Mouse (Mus musculus) macrophage (primary cell): ENCODE data around the gene Cpne1. TPM values are rescaled to one million over a fixed set of nuclear protein-coding genes. Genes with fewer than 3 reads are reported as not detected.
A peak's percentile ranks its signal among the peaks of the same experiment; 100 is the strongest.
"Not testable (repeated sequence)": the region's sequence is repeated elsewhere in the genome, so short reads cannot be mapped to it uniquely, and the experiment has no call there.

ENCODE experiments used
- H3K27ac ChIP-seq: fragments of 350-480 bp; formaldehyde crosslinking; 2 replicates; pipeline ENCODE4 v1.9.0; 2021
- H3K36me3 ChIP-seq: fragments of 350-480 bp; formaldehyde crosslinking; 2 replicates; pipeline ENCODE4 v1.9.0; 2021; ENCODE audit errors: inconsistent target
- H3K4me3 ChIP-seq: fragments of 350-480 bp; formaldehyde crosslinking; 2 replicates; pipeline ENCODE4 v1.9.0; 2021; ENCODE audit errors: inconsistent target
- H3K79me2 ChIP-seq: fragments of 350-480 bp; formaldehyde crosslinking; 2 replicates; pipeline ENCODE4 v1.9.0; 2021; ENCODE audit errors: inconsistent target
- WGBS: methylation state at CpG from one replicate; pipeline ENCODE4 v1.1.7; 2026; ENCODE audit warnings: inconsistent platforms; ENCODE audit not compliant: missing documents; 5-methylcytosine and 5-hydroxymethylcytosine counted together
- polyA plus RNA-seq: library from polyadenylated mRNA; stranded (reverse); fragments of 250-400 nt; gene quantifications from 3 replicates; pipeline ENCODE4 v1.2.4, GENCODE M21; 2018; ENCODE audit warnings: inconsistent platforms

Cpne1 gene
- polyA plus RNA-seq, 1 experiment from 2014 or later, result 7.4 TPM

DNA sequence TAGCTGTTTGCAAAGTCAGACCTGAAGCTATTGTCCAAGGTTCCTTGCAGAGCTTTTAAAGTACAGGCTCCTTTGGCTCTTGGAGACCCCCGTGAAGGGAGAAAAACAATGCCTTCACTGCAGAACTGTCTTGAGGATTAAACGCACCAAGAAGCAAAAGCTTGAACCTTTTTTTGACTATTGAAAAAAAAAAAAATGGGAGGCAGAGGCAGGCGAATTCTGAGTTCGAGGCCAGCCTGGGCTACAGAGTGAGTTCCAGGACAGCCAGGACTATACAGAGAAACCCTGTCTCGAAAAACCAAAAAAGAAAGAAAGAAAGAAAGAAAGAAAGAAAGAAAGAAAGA lies 287 bp upstream of the Cpne1 start:
- peak overlapping the region; percentile 73 for H3K4me3 ChIP-seq
- H3K79me2 ChIP-seq, result peaks cover 44% of the 10 kb centered on the region
- not testable (repeated sequence) for H3K36me3 ChIP-seq, H3K27ac ChIP-seq
- WGBS, result 0% methylated on average over 2 of the region's 5 CpGs

DNA sequence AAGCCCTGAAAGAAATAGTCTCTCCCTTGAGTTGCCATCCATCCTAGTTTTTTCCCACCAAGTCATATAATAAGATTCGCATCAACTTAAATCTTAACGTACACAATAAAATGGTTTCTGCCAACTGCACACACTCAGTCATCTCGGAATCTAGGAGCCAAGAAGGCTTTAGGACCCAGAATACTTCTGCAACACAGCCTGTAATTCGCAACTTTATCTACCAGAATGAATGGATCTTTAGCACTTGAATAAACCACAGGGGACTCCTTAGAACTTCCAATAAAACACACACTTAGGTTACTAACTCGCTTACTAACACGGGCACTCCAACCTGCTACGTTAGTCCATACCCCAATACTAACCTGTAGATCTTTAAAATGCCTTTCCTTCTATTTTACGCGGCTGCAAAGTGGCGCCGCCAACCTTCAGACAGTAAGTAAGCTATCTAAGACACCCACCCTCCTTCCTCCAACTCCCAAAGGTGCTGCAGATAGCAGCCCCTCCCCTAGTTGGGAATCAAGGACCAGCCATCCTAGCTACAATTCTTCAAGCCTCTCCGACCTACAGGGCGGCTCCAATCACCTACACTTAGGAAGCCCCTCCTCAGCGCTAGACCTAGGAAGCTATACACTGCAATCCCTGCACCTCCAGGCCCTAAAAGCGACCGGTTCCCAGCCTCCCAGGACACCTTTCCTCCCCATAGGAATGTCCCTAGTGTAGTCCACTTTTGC lies 973 bp downstream of the Cpne1 start:
- WGBS, result 1% methylated on average over 16 of the region's 16 CpGs

GRCm38 (mm10) chr2:156091926-156092325 lies 19.8 kb downstream of the Cpne1 start:
- H3K36me3 ChIP-seq, result peaks cover 28% of the 10 kb centered on the region; the same call in 1 of the 2 replicates
- no peak overlapping the region for H3K4me3 ChIP-seq
- WGBS, result 88% methylated on average over 5 of the region's 5 CpGs
- no peak overlapping the region for H3K27ac ChIP-seq
- peaks cover 79% of the 10 kb centered on the region for H3K79me2 ChIP-seq

More for the DNA sequence above, 973 bp downstream of the Cpne1 start:
- Histone ChIP-seq H3K36me3 (no peaks in the 10 kb centered on the region), H3K27ac (no peak overlapping the region), H3K4me3 (peak overlapping the region; percentile 73), H3K79me2 (peaks cover 56% of the 10 kb centered on the region)

DNA sequence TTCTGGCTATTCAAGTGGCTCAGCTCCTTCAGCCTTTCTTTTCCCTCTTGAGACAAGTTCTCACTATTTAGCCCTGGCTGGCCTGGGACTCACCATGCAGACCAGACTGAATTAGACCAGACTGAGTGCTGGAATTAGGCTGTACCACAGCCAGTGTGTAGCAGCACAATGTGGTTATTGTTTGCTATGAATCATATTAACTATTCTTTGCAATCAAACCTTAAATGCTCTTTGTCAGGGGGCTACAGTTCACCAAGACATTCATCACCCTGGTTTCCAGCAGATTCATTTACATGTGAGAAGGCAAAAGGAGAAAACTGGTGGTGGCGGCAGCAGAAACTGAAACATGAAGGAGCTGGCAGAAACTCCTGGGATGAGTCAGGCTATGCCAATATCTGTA lies 22.0 kb downstream of the Cpne1 start:
- WGBS, result 100% methylated on average over 1 of the region's 1 CpGs
- Histone ChIP-seq H3K27ac (no peak overlapping the region), H3K79me2 (peaks cover 57% of the 10 kb centered on the region)

DNA sequence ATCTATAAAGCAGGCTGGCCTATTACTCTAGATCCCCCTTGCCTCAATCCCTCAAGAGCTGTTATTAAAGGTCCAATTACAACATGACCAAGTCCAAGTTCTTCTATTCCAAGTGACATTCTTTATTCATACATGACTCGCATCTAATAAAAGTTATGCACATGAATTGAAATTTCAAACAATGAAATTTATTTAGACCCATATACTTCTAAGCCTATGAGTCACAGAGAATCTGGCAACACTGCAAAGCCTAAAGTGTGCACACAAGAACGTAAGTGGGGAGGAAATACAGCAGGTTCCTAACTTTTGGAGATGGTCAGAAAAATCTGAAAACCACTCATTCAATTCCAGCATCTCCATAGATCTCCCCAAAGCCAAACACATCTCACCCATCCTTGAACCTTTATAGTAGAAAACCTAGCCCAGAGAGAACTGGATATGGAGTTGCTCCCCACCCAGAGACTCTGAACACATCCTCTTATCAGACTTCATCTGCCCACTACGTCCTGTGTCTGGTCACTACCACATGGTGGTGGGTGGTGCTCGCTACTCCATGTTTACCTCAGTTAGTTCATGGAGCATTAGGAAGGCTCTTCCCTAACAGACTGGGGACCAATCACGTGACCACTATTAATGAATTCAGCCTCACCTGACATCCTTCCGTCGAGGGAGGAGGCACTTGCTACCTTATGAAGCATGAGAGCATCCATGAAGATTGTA lies 24.2 kb downstream of the Cpne1 start:
- 91% methylated on average over 7 of the region's 7 CpGs for WGBS
- no peak overlapping the region for H3K27ac ChIP-seq
- no peak overlapping the region for H3K4me3 ChIP-seq
- H3K79me2 ChIP-seq, result peaks cover 52% of the 10 kb centered on the region
- 0 out of 2 replicates have a peak, but pooled peaks cover 12% of the 10 kb centered on the region for H3K36me3 ChIP-seq

More for the DNA sequence above, 22.0 kb downstream of the Cpne1 start:
- H3K4me3 ChIP-seq, result no peak overlapping the region
- H3K36me3 ChIP-seq, result 0 out of 2 replicates have a peak, but pooled peaks cover 12% of the 10 kb centered on the region

GRCm38 (mm10) chr2:156084541-156084940 lies 27.2 kb downstream of the Cpne1 start:
- 94% methylated on average over 3 of the region's 3 CpGs for WGBS
- H3K4me3 ChIP-seq, result no peak overlapping the region

GRCm38 (mm10) chr2:156080391-156080790 lies 31.4 kb downstream of the Cpne1 start:
- no peak overlapping the region for H3K4me3 ChIP-seq
- no peak overlapping the region for H3K27ac ChIP-seq
- peaks cover 35% of the 10 kb centered on the region; the same call in 1 of the 2 replicates for H3K79me2 ChIP-seq
- 91% methylated on average over 7 of the region's 7 CpGs for WGBS
- H3K36me3 ChIP-seq, result peaks cover 39% of the 10 kb centered on the region

More at GRCm38 (mm10) chr2:156084541-156084940, 27.2 kb downstream of the Cpne1 start:
- H3K79me2 ChIP-seq, result peaks cover 40% of the 10 kb centered on the region; the same call in 1 of the 2 replicates
- H3K27ac ChIP-seq, result no peak overlapping the region
- 0 out of 2 replicates have a peak, but pooled peaks cover 3% of the 10 kb centered on the region for H3K36me3 ChIP-seq

DNA sequence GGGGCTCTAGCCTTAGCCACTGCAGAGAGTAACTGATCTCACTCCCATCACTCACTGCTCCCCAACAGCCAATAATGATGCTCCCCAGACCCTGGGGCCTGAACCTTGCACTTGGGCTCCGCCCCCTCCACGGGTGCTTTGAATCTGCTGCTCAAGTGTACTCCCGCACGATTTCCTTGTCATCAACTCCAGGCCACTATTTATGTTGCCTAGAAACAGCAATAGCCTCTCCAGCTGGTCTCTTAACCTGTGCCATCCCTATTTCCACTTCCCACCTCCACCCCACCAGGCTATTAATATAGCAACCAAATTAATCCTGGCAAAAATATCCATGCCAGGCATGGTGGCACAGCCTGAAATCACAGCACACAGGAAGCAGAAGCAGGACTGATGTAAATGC lies 32.1 kb downstream of the Cpne1 start:
- Histone ChIP-seq H3K79me2 (peaks cover 35% of the 10 kb centered on the region; the same call in 1 of the 2 replicates), H3K27ac (no peak overlapping the region), H3K4me3 (no peak overlapping the region), H3K36me3 (peaks cover 45% of the 10 kb centered on the region)
- WGBS, result 78% methylated on average over 4 of the region's 4 CpGs

GRCm38 (mm10) chr2:156079183-156079560 lies 32.6 kb downstream of the Cpne1 start:
- Histone ChIP-seq H3K79me2 (peaks cover 33% of the 10 kb centered on the region; the same call in 1 of the 2 replicates), H3K36me3 (peaks cover 50% of the 10 kb centered on the region), H3K27ac (no peak overlapping the region), H3K4me3 (no peak overlapping the region)
- 83% methylated on average over 8 of the region's 8 CpGs for WGBS

- Histone ChIP-seq H3K4me3 (no peak overlapping the region), H3K36me3 (peaks cover 56% of the 10 kb centered on the region), H3K79me2 (peaks cover 28% of the 10 kb centered on the region; the same call in 1 of the 2 replicates), H3K27ac (no peak overlapping the region)
- 93% methylated on average over 16 of the region's 16 CpGs for WGBS
Observed at GRCm38 (mm10) chr2:156078421-156079182, 33.2 kb downstream of the Cpne1 start.

DNA sequence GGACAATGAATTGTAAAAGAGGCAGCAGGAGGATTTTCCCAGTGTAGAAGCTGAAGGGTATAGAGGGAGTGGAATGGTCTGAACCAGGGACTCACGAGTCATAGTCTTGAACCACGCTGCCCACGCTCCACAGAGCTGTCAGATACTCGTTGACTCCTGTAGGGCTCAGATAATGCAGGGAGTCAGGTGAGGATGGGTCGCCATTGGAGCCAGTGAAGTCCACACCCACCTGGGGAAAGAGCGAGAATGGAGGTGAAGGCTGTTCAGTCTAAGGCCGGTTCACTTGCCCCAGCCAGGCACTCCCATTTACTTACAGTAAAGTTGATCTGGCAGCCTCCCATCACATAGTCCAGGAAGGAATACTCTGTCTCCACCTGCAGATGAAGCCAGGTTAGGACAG lies 34.3 kb downstream of the Cpne1 start:
- 95% methylated on average over 7 of the region's 7 CpGs for WGBS
- no peak overlapping the region for H3K27ac ChIP-seq
- H3K79me2 ChIP-seq, result peaks cover 18% of the 10 kb centered on the region; the same call in 1 of the 2 replicates
- peaks cover 67% of the 10 kb centered on the region for H3K36me3 ChIP-seq
- H3K4me3 ChIP-seq, result no peak overlapping the region

DNA sequence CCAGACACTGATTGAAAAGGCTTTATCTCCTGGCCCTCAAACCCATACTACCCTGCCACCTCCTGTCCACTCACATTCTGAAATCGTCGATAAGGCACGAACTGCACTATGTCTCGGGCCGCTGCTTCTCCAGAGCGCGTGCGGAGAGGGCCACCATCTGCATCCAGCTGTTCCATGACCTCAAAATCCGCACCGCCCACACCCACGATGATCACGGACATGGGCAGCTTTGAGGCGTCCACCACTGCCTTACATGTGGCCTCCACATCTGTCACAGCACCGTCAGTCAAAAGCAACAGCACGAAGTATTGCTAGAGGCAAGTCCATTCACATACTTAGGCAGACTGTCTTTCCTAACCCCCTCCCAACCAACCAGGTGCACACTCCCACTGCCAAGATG lies 38.0 kb downstream of the Cpne1 start:
- Histone ChIP-seq H3K27ac (no peak overlapping the region), H3K79me2 (no peaks in the 10 kb centered on the region), H3K36me3 (peaks cover 65% of the 10 kb centered on the region), H3K4me3 (no peak overlapping the region)
- 97% methylated on average over 15 of the region's 15 CpGs for WGBS

DNA sequence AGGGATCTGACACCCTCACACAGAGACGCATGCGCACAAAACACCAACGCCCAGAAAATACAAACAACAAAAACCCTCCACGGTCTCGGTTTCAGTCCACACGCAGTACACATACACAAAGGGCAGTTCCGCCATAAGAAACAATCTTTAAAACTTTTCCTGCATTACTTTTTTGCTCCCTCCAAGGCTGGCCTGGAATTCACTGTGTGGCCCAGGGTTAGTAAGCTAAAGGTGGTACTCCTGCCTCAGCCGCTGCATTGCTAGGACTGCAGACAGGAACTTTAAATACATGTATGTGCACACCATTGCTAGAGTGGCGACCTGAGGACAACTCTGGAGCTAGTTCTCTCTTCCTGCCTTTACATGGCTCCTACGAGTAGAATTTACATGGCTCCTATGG lies 40.5 kb downstream of the Cpne1 start:
- Histone ChIP-seq H3K79me2 (no peaks in the 10 kb centered on the region), H3K27ac (no peak overlapping the region), H3K4me3 (no peak overlapping the region), H3K36me3 (peaks cover 40% of the 10 kb centered on the region)
- 95% methylated on average over 10 of the region's 10 CpGs for WGBS

DNA sequence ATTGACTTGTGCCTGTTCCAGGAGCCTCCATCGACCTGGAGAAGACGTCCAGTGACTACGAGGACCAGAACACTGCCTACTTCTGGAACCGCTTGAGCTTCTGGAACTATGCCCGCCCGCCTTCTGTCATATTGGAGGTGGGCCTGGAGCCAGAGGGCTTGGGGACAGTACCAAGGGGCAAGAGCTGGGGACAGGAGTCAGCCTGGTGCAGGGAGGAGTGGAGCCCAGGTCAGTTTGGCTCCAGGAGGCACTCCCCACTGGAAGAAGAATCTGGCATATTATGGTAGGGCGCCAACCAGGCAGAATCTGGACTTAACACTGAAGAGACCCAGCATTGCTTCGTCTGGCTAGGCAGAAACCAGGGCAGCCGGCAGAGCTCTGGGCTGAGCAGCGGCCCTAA lies 43.8 kb downstream of the Cpne1 start:
- Histone ChIP-seq H3K36me3 (peaks cover 8% of the 10 kb centered on the region; the same call in 1 of the 2 replicates), H3K79me2 (no peaks in the 10 kb centered on the region), H3K27ac (no peak overlapping the region), H3K4me3 (no peak overlapping the region)
- 97% methylated on average over 10 of the region's 10 CpGs for whole genome bisulfite sequencing
